Mouse (Mus musculus) gastrocnemius, postnatal 36 days (tissue): ENCODE data around the gene Tbcd. TPM values are rescaled to one million over a fixed set of nuclear protein-coding genes. Genes with fewer than 3 reads are reported as not detected.

Experiments used
- DNase-seq, 2 experiments: peaks; one replicate each; pipeline ENCODE4 v3.0.0; 2022
- intact Hi-C: fragments of 180-260 bp; cut with DNase I; formaldehyde crosslinking; loops from one replicate; pipeline ENCODE4 v1.15.1; 2025
- total RNA-seq, 2 experiments: library from RNA; stranded (reverse); gene quantifications; 2 replicates each; pipeline ENCODE4 v1.2.3; 2021

Gene Tbcd
- total RNA-seq, 2 experiments from 2014 or later, result 12.5 to 12.7 TPM

DNA sequence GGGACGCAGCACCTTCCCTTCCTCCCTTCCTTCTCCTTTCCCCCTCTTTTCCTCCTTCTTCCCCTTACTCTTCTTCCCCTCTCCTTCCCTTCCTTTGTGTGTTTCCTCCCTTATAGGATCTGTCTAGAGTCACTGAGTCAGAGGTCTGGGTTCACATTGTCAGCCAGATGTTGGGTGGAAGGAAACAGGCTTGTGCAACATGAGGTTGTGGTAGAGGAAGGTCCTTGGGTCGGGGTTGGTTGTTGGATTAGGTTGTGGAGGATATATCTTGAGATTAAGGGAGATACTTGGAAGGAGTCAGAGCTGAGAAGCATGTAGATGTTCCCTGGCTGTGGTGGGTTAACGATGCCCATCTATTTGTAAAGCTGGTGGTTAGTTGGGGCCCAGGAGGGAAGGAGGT is 23.1 kb downstream of the Tbcd start:
- intact Hi-C loops, result loop anchor here (1.0 kb wide), 1 partner anchor 333 kb away; no protein-coding TSS in a partner anchor
- no peak for DNase-seq

GRCm38 (mm10) chr11:121475699-121476415 is 24.1 kb downstream of the Tbcd start:
- intact Hi-C loops, result loop anchor here (1.0 kb wide), 1 partner anchor 332 kb away; no protein-coding TSS in a partner anchor
- peak; percentile 55 to 64 for DNase-seq

GRCm38 (mm10) chr11:121479476-121480203 is 27.9 kb downstream of the Tbcd start:
- DNase-seq, result no peak
- intact Hi-C loops, result no loop called here

- no peak for DNase-seq
- intact Hi-C loops, result no loop called here
Measured at GRCm38 (mm10) chr11:121481129-121481528, 29.4 kb downstream of the Tbcd start.

GRCm38 (mm10) chr11:121485882-121486281 is 34.1 kb downstream of the Tbcd start:
- no peak for DNase-seq
- intact Hi-C loops, result no loop called here

DNA sequence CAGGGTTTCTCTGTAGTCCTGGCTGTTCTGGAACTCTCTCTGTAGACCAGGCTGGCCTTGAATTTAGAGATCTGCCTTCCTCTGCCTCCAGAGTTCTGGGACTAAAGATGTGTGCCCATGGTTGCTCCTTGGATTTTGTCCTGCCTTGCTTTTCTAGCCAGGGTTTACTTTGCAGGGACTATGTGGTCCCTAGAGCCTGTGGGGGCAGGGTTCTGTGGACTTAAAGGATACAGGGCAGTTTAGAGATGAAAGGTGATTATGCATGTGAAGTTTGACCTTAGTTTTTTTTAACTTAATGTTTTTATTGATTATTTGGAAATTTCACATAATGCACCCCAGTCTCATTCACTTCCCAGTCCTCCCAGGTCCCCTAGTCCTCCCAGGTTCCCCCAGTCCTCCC is 38.9 kb downstream of the Tbcd start:
- no peak for DNase-seq
- intact Hi-C loops, result no loop called here

- intact Hi-C loops, result no loop called here
- DNase-seq, result no peak
Measured at GRCm38 (mm10) chr11:121500595-121500994, 48.8 kb downstream of the Tbcd start.

- intact Hi-C loops, result no loop called here
- no peak for DNase-seq
Measured at GRCm38 (mm10) chr11:121501525-121501924, 49.8 kb downstream of the Tbcd start.

DNA sequence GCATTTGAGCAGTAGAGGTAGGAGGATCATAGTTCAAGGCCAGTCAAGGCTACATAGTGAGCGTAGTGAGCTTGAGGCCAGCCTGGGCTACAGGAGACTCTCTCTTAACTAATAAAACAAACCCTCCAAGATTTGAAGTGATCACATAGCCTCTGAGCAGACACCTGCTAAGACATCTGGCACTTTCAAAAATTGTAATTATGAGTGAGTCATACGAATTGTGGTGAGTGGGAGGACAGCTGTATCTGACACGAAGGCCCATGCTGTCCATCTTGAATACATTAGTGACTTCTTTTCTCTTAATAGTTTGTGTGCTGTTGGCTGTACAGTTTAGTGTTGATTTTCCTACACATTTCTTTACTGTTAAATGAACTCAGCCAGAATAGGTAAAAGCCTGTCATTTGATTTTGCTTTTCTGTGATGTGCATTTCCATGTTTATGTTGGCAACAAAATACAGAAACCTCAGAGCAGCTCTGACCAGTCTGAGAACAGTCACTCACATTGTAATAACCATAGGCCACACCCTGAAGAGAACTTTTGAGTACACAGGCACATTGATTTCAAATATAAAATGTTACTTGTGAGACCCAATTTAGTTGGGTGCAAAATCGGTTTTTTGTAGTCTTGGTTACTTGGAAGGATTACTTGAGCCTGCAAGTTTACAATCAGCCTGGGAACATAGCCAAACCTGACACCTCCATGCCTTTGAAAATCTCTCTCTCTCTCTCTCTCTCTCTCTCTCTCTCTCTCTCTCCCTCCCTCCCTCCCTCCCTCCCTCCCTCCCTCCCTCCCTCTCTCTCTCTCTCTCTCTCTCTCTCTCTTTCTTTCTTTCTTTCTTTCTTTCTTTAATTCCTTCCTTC is 50.5 kb downstream of the Tbcd start:
- no peak for DNase-seq
- intact Hi-C loops, result no loop called here

DNA sequence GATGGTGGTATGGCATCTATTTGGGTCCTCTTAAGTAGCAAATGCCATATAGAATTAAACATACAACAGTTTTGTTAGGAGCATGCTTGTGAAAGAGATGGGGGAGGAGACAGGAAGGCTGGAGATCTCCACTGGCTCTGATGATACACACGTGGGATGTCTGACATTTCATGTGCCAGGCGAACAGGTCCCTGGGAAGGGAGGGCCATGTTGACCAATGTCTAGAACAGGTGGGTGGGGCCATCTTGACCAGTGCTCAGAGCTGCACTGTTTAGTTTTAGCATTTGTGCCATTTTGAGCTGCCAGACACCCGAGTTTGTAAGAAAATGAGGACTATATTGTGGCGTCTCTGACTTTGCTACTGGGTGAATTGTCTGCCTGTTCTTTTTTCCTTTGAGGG is 56.7 kb downstream of the Tbcd start:
- no peak for DNase-seq
- intact Hi-C loops, result no loop called here

- intact Hi-C loops, result no loop called here
- DNase-seq, result no peak
Measured at GRCm38 (mm10) chr11:121510512-121511246, 58.9 kb downstream of the Tbcd start.

DNA sequence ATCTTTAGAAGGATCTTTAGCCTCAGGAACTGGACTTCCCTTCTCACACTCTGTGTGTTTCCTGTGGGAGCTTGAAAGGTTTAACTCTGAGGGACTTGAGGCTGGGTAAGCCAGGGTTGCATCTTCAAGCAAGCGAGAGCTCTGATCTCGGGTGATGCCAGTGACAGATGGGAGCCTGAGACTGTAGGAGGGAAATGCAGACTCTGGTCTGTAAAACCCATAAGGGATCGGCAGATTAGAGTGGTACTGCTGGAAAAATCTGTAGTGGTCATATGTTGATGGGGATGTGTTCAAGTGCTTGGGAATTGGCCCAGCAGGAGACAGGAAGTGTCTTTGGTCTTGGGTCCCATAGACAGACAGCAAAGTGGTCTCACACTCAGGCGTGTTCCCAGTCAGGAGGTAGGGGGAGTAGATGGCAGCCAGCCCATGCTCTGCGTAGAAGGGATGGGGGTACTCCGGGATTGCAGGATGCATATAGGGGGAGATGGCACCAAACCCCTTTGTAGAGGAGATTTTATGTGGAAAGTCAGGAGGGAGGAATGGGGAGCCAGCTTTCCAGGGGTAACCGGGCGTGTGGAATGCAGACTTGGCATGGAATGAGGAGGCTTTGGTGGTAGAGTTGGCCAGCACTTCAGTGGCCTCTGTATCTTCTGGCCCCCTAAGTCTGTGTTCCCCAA is 61.3 kb downstream of the Tbcd start:
- no peak for DNase-seq
- intact Hi-C loops, result no loop called here

- DNase-seq, result no peak
- intact Hi-C loops, result no loop called here
Measured at GRCm38 (mm10) chr11:121515996-121516395, 64.2 kb downstream of the Tbcd start.

- intact Hi-C loops, result no loop called here
- DNase-seq, result no peak
Measured at GRCm38 (mm10) chr11:121516906-121517305, 65.2 kb downstream of the Tbcd start.

DNA sequence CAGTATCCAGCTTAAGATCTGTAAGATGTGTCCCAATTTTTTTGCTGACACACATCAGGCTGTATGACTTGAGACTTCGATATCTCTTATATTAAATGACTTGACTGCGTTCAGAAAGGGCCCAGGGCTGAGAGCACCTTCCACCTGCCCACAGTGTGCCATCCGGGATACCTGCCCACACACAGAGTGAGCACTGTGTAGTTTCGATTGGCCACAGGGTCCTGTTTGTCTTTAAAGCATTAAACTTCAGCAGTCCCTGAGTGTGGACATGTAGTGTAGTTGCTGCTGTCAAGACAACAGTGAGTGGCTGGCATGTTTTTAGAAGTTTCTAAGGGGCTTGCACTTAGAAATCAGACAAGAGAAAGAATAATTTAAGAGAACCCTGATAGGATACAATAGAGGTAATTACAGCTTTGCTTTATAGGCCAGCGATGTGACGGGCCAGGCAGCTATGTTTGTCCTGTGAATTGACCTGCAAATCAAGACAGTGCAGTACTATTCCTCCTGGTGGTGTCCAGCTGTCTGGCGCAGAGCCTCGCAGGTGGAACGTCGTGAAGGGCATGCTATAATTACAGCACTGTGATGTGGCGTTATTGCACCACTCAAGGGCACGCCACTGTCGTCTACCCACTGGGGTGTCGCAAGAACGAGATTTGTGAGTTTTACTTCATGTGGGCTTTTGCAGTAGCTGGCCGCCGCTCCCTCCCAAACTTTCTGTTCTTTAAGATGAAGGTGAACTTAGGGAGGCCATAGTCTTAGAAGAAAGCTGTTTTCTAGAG is 66.1 kb downstream of the Tbcd start:
- intact Hi-C loops, result no loop called here
- no peak for DNase-seq

GRCm38 (mm10) chr11:121519131-121519530 is 67.4 kb downstream of the Tbcd start, which contains the start of gene Zfp750:
TSS of gene Zfp750 (minus strand) at chr11:121519333.
- intact Hi-C loops, result no loop called here
- DNase-seq, result no peak

GRCm38 (mm10) chr11:121519703-121520102 is 68.0 kb downstream of the Tbcd start:
- no peak for DNase-seq
- intact Hi-C loops, result no loop called here

GRCm38 (mm10) chr11:121520761-121521160 is 69.0 kb downstream of the Tbcd start:
- no peak for DNase-seq
- intact Hi-C loops, result no loop called here

DNA sequence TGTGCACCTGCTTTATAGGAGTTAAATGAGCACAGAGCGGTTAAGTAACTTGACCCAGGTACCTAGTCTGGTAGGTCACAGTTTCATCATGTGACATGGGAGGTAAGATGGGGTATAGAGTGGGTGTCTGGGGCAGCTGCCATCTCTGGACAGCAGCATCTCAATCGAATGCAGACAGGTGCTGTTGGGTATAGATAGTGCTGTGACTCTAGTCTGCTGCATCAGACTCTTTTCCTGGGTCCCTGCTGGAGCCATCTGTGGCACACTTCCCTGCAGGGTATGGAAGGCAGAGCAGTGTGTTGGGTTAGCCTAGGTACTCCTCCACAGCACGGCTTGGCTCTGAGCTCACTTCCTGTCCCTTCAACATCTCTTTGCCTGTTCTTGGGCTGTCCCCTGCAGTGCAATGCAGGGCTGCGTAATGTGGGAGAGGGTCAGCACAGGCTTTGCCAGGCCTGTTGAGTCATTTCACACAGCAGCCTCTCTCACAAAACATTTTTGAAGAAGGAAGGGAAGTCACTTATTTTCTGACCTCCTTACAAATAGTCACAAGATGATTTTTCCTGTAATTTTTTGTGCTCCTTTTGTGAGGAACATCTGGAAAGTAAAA is 70.5 kb downstream of the Tbcd start:
- DNase-seq, result no peak
- intact Hi-C loops, result no loop called here
